Mouse (Mus musculus): ENCODE measurements around the gene Rnf167. TPM values are rescaled to one million over a fixed set of nuclear protein-coding genes. Genes with fewer than 3 reads are reported as not detected.

Gene Rnf167
- total RNA-seq, 2 experiments from 2014 or later: 86.9 to 87.6 TPM

DNA sequence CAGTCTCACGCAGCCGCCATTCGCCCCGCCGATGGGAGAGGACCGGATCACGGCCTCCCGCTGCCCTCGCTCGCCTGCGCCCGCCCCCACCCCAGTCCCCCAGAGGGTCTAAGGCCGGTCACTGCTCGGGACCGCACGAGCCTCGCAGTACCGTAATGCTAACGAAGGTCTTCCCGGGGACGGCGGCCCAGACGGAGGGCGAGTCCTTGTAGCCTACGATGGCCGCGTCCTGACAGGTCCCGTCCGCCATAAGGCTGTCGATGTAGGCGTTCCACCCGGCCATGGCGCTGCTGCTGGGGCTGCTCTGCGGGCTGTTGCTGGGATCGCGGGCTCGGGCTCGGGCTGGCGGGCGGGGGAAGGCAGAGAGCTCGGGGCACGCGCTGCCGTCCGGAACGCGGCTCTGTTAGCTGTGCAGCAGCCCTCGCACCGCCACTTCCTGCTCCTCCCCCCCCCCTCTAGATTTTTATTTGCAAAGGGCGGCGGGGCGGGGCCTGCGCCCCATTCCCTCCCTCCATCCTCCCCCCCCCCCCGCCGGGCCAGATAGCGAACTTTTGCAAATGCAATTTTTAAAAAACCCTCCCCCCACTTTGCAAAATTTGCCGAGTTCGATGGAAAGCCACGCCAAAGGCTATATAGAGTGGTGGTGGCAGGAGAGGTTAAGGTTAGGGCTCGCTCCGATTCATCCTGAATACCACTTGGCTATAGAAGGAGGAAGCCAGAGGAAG is 7.3 kb downstream of the Rnf167 start, which contains the start of gene Pfn1:
Gene Pfn1, minus strand, starts transcription at position 447 of the 725 bp plus-strand sequence.
- DNase-seq (ENCODE audit: extremely low spot score in 1 of 2, low spot score in 1 of 2): peak; percentile 63 to 65

DNA sequence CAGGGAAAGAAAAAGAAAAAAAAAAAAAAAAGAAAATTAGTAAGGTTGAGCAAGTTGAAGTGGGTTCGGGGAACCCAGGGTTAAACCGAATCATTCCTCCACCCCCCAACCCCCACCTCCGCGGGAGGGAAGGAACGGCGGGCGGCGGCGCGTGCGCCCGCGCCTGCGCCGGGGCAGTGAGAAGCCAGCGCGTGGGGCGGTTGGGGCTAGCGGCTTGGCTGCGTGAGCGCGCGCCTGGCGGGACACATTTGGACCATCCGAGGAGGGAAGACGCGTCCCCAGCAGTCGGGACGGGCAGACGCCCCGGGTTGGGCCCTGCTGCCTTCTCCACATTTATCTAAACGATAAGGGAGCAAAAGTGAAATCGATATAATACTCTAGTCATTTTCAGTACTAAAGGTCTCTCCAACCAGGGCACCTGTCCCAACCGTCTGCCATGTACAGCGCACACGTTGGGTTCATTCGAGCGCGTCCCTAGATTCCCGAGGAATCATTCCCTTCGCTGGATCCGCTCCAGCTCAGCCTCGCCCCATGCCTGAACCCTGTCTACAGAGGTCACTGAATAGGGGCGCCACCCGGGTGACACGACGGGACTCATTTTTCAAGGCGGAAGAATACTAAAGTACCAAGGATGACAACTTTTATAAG is 8.0 kb downstream of the Rnf167 start:
- DNase-seq (ENCODE audit: extremely low spot score in 1 of 2, low spot score in 1 of 2): peak; percentile 68 to 70

DNA sequence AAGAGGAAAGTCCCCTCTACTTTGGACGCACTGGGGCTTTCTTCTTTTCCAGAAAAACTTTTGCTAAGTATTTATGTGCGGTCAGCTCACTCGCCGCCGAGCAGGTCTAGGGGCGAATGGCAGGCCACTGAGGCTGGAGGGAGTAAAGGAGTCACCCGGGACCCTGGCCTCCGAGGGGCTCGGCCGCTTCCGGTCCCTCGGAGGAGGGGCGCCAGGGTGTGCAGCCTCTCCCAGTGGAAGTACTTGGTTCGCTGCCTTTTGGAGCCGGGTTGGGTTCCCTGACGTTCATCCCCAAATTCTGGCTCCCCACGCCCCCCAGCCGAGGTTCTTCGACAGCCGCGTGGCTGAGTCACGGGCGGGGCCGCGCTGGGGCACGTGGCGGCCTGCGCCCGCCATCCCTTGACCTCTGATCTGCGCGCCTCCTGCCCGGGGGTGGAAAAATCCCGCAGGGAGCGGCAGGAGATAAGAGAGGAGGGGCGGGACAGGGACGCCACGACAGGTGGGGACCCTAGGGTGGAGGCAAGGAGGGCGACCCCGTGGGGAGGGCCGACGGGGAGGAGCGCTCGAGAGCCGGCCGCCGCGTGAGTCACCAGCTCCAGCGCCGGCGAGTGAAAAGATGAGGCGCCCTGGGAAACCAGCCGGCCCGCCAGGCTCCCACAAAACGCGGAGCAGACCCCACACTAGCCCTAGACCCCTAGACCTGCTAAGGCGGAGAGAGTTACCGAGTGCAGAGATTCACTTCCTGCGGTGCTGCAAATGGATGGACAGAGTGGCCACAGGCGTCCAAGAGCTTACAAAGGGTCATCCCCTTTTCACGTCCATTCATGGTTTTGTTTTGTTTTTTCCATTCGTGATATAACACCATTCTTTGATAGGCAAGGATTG is 8.8 kb downstream of the Rnf167 start:
- DNase-seq (ENCODE audit: extremely low spot score in 1 of 2, low spot score in 1 of 2): no peak

DNA sequence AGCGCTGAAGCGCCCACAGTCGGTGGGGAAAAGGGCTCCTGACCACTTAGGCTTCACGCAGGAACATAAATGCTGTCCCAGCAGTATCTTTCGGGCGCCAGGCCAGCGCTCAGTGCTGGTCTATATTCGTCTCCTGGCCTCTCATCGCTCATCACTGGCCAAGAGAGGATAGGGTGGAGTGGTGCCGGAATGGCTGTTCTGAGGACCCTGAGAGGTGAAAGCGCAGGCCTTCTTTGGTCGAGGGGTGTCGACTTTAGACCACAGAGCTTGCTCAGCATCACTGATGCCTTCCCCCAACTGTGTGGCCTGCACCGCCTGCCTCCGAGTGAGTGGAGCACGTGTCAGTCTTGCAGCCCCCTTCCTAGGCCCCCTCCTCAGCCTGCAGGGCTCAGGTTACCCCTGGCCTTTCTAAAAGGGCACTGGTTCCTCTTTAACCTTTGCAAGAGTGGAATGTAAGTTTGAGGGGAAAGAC is 9.5 kb downstream of the Rnf167 start:
- DNase-seq (ENCODE audit: extremely low spot score in 1 of 2, low spot score in 1 of 2): no peak

DNA sequence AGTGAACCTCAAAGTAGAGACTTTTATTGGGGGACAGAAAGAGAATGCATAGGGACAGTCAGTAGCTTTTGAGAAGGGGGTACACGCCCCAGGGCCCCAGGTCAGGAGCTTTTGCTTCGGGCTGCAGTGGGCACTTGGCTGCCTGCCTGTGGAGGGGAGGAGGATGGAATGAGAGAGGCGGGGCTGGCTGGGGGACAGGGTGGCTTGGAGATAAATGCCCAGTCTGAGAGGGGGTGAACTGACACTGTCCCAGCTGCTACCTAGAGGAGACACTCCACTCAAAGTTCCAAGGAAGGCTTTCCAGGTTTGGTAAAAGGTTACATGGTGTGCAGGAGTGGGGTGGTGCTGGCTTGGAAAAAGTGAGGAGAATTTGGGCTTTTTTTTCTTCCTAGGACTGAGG is 9.9 kb downstream of the Rnf167 start, which contains the start of gene Eno3:
Gene Eno3, plus strand, starts transcription at position 239 of the 400 bp plus-strand sequence.
- DNase-seq (ENCODE audit: extremely low spot score in 1 of 2, low spot score in 1 of 2): no peak

DNA sequence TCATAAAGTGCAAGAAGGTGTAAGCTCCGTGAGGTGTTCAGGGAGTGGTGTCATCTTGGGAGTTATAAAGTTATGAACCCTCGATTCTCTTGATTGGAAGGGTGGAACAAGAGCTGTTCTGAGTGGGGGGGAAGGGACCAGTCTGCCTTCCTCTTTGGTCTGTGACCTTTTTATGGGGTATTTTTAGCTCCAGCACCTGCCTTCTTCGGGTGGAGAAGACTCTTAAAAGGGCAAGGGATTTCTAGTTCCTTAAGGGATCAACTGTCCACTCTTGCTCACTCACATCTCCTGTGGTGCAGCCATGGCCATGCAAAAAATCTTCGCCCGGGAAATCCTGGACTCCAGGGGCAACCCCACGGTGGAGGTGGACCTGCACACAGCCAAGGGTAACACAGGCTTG is 10.5 kb downstream of the Rnf167 start:
- no peak for DNase-seq (ENCODE audit: extremely low spot score in 1 of 2, low spot score in 1 of 2)

DNA sequence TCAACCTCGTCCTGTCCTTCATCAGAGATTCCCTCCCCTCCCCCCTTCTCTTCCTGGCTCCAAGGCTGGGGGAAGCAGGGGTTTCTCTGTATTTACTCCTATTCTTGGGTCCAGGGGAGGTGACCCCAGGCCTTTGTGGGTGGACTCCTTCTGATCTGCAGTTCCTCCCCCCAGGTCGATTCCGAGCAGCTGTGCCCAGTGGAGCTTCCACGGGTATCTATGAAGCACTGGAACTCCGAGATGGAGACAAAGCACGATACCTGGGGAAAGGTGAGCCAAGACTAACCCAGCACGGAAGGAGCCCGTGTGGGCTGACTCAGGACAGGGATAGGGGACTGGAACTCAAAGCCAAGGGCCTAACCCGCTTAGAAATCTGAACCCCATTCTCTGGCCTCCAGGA is 11.0 kb downstream of the Rnf167 start:
- DNase-seq (ENCODE audit: extremely low spot score in 1 of 2, low spot score in 1 of 2): no peak

DNA sequence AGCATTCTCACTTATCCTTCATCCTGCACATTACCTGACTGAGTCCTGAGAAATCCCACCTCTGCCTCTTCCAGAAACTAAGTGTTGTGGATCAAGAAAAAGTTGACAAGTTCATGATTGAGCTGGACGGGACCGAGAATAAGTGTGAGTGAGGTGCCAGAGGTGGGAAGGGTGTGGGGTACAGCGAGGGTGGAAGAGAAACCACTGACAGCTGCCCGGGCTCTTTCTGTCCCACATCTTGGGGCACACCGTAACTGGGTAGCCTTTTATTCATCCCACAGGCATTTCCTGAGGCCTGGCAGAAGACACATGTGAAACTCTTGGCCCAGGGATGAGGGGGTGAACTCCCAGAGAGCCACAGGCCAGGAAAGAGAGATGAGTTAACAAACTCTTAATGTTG is 11.5 kb downstream of the Rnf167 start:
- DNase-seq (ENCODE audit: extremely low spot score in 1 of 2, low spot score in 1 of 2): no peak

DNA sequence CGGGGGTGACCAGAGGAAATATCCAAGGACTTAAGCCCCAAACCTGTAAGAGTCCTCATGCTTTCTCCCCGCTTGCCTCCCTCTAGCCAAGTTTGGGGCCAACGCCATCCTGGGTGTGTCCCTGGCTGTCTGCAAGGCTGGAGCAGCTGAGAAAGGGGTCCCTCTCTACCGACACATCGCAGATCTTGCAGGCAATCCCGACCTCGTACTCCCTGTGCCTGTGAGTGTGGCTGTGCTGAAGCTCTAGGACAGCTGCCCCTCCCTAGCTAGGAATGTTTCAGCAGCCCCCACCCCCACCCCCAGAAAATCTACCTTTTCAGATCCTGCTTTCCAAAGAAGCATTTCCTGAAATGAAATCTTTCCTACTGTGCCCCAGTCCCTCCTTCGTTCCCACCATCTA is 11.9 kb downstream of the Rnf167 start:
- no peak for DNase-seq (ENCODE audit: extremely low spot score in 1 of 2, low spot score in 1 of 2)

DNA sequence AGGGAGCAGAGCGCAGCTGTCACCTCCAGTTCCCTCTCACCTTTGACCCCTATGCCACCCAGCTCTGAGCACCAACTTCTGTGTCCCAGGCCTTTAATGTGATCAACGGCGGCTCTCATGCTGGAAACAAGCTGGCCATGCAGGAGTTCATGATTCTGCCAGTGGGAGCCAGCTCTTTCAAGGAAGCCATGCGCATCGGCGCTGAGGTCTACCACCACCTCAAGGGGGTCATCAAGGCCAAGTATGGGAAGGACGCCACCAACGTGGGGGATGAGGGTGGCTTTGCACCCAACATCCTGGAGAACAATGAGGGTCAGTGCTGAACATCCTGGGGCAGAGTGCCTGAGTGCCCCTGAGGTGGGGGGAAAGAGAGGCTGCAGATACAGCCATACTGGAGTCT is 13.5 kb downstream of the Rnf167 start:
- DNase-seq (ENCODE audit: extremely low spot score in 1 of 2, low spot score in 1 of 2): no peak

DNA sequence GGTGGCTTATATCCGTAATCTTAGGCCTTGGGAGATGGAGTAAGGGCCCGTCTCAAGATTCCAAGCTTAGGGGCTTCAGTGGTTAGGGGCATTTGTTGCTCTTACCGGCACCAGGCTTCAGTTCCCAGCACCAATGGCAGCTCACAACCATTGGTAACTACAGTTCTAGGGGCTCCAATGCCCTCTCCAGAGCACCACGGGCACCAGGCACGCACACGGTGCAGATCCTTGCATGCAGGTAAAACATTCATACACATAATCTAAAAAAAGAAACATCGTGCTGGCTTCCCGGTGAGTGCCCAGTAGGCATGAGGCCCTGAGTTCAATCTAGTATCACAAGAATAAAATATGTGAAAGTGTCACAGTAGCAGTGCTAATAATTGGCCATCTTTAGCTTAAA is 16.1 kb downstream of the Rnf167 start:
- no peak for DNase-seq (ENCODE audit: extremely low spot score in 1 of 2, low spot score in 1 of 2)

DNA sequence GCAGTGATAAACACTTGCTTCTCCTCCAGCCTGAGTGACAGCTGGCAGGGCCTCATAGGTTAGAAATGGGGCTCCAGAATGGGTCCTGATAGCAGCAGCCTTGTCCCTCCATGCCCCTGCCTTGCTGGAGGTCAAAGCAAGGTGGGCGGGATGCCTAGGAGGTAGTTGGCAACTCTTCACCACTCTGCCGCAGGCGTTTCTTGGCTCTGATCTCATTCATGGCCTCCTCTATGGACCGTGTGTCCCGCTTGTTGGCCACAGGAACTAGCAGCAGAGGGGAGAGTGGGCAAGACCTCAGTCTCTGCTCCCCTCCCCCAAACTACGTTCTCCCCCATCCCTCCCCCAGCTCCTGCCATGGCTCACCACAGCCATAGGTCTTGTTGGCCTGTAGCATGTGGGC is 16.9 kb downstream of the Rnf167 start:
- DNase-seq (ENCODE audit: extremely low spot score in 1 of 2, low spot score in 1 of 2): no peak

DNA sequence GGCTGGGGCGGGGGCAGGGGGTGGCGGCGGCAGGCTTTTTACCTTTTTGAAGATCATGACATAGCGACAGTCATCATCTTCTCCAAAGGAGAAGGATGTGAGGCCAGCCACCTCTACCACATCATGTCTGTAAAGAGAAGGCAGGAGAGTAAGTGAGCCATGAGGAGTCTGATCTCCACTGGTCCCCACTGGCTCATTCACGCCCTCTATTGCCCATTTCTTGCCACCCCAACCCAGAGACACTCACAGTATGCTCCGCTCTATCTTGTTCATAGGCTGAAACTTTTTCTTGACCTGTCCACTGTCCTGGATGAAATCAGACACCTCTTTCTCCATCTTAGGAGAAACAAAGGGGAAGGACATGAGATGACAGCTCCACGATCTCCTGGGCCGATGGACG is 17.7 kb downstream of the Rnf167 start:
- DNase-seq (ENCODE audit: extremely low spot score in 1 of 2, low spot score in 1 of 2): no peak

DNA sequence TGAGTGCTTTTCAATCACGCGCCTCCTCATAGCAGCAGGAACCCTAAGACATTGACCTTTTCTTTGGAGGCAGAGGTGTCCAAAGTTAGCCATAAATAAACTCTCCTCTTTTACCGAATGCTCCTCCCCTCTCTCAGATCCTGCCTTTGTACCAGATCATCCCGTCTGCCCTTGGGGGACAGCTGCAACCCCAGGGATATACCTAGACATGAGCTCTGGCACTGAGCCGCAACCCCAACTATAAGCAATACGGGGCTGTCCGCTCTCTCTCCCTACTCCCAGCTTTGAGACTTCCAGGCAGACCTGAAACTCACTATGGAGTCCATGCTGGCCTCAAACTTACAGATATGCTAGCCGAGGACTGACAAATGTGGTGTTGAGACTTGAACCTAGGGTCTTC is 19.7 kb downstream of the Rnf167 start:
- DNase-seq (ENCODE audit: extremely low spot score in 1 of 2, low spot score in 1 of 2): no peak

DNA sequence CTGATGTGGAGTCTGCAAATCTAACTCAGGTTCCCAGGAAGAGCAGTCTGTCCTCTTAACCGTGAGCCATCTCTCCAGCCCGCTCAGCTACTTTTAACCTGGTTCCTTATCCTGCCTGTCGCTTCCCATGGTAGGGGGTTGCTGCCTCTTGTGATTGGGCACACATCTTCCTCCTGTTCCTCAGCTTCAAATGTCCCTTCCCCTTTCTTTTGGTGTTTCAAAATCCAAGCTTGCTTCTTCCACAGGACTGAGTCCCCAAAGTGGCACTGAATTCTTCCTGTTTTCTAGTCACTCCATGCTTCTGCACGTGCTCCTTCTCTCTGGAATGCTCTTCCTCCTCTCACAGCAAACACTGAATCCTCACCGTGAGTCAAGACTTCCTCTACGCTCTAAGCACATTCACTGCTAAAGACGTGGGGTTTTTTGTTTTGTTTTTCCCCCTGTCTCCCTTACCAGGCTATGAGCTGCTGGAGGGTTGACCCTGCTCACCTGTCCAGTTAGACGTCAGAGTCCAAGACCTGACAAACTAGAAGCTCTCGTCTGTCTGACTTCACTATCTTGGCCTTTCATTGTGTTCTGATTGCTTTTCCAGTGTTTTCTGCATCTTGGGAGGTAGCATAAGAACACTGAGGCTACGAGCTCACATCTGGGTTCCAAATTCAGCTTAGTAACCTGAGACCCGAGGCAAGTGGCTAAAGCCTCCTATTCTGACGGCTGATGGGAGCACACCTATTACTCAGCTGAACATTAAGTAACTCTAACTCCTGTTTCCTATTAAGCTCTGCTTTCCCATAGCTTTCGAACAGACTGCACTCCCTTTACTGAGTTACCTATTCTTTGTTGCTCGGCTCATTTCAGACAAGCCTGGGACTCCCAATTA is 20.5 kb downstream of the Rnf167 start:
- no peak for DNase-seq (ENCODE audit: extremely low spot score in 1 of 2, low spot score in 1 of 2)

DNA sequence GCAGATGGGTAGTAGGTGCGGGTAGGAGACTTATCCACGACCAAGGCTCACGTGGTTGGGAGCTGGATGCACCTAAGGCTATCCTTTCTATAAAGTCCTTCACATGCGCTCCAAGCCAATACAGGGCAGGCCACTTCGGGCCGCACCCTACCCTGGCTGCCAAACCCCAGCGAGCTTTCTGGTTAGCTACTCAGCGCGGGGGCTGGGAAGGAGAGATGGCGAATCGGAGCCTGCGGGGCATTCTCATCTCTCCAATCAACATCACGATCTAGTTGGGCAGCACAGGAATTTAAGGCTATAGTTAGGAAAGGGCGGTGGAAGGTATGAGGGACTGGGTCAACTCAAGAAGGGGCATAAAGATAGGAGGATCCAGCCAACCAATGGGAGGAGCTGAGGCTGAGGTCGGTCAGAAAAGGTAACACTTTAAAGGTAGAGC is 21.3 kb downstream of the Rnf167 start:
- no peak for DNase-seq (ENCODE audit: extremely low spot score in 1 of 2, low spot score in 1 of 2)

DNA sequence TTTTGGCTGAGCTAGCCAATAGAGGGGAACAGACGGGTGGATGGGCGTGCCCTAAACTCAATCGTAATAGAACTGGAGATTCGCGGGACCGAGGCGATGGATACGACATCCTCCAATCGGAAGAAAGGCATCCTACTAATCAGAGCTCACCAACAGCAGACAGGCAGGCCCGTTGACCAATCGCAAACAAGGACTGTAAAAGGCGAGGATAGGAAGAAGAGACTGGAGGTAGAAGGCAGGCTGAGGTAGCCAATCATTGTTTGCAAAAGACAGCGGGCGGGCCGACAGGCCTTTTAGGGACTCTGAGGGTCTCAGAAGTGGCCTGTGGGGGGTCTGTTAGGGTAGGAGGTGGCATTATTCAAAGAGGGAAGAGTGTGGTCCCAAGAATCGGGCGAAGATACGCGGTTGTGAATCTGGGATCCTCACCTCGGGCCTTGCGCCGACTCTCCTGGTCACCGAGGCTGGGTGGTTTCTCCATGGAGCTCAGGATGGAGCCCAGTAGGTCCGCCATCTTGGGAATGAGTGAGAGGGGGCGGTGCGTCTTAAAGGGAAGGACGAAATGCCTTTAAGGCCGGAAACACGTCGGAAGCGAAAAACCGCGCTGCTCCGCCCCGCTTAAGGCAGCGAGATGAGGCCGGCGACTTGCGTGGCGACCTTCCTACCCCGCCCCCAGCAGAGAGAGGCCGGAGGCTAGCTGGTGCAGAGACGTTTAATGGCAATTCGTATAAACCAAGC is 21.9 kb downstream of the Rnf167 start, which contains the start of gene Spag7:
Gene Spag7, minus strand, starts transcription at position 646 of the 735 bp plus-strand sequence.
- peak; percentile 89 to 95 for DNase-seq (ENCODE audit: extremely low spot score in 1 of 2, low spot score in 1 of 2)

DNA sequence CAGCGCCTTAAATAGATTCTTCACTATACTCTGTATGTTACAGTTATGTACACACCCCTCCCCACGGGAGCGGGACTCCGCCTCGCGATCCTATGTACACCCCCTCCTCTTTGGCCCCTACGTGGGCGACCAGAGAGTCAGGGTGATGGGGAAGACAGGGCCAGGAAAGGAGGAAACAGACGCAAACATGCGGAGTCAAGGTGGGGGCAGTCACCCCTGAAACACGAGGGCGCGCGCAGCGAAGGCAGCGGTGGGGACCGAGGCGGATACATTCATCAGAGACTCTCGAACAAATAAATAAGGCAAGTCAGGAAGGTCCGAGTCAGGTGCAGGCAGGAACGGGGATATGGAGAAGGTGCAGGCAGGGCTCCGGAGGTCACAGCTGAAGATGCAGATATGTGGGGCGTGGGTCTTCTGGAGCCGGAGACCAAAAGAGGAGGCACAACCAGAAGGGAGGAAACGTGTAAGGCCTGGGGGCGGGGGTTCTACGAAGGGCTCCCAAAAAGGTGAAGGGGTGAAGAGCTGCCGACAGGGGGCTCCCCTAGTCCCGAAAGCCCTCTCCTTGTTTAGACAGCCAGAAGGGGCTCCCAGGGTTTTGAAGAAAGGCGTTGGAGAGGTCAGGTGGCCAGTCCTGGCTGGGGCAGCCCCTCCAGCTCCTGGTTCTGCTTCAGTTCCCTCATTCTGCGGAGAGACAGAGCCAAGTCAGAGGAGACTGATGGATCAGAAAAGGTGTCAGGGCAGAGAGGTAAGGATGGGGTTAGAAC is 22.7 kb downstream of the Rnf167 start:
- peak in 1 of 2 experiments; percentile 67 for DNase-seq (ENCODE audit: extremely low spot score in 1 of 2, low spot score in 1 of 2)

All from layer of hippocampus, postnatal 25 days (tissue).